Mouse (Mus musculus) intestine, postnatal 0 days (tissue): ENCODE measurements around the gene Mxd1. TPM values are rescaled to one million over a fixed set of nuclear protein-coding genes. Genes with fewer than 3 reads are reported as not detected.

Experiments
- ATAC-seq: fragments of 200-750 bp; cut with Nextera tagmentation; 2 replicates; pipeline ENCODE4 v1.8.0; 2017; ENCODE audit warnings: mild to moderate bottlenecking, moderate TSS enrichment, moderate library complexity
- H3K27ac ChIP-seq: fragments of 300-500 bp; sonication (generic); 2 replicates; pipeline ENCODE4 v1.5.1; 2014; ENCODE audit warnings: mild to moderate bottlenecking, low read depth, low read length, moderate library complexity
- H3K27me3 ChIP-seq: fragments of 300-500 bp; sonication (generic); replicated peaks from 2 replicates; pipeline ENCODE4 v1.6.1; 2014; ENCODE audit warnings: low read length, mixed read lengths; ENCODE audit not compliant: control insufficient read depth, insufficient read depth
- H3K36me3 ChIP-seq: fragments of 300-500 bp; sonication (generic); 2 replicates; pipeline ENCODE4 v1.6.1; 2014; ENCODE audit warnings: mild to moderate bottlenecking, moderate library complexity; ENCODE audit not compliant: control insufficient read depth, insufficient read depth
- H3K4me1 ChIP-seq: fragments of 300-500 bp; sonication (generic); replicated peaks from 2 replicates; pipeline ENCODE4 v1.6.1; 2014; ENCODE audit warnings: antibody characterized with exemption, low read length, mixed read lengths; ENCODE audit not compliant: control insufficient read depth, insufficient read depth
- H3K4me2 ChIP-seq: fragments of 300-500 bp; sonication (generic); replicated peaks from 2 replicates; pipeline ENCODE4 v1.6.1; 2014; ENCODE audit warnings: low read depth, mild to moderate bottlenecking, moderate library complexity
- H3K4me3 ChIP-seq: fragments of 300-500 bp; sonication (generic); 2 replicates; pipeline ENCODE4 v1.5.1; 2014; ENCODE audit warnings: low read depth, low read length
- H3K9ac ChIP-seq: fragments of 300-500 bp; sonication (generic); 2 replicates; pipeline ENCODE4 v1.6.1; 2014; ENCODE audit warnings: mild to moderate bottlenecking, low read depth, low read length
- H3K9me3 ChIP-seq: fragments of 300-500 bp; sonication (generic); 2 replicates; pipeline ENCODE4 v1.6.1; 2016; ENCODE audit warnings: mixed run types; ENCODE audit not compliant: control insufficient read depth
- CTCF ChIP-seq: sonication (generic); IDR thresholded peaks from 2 replicates; pipeline ENCODE4 v1.5.1; 2016; ENCODE audit warnings: low read depth, mild to moderate bottlenecking, control low read depth, antibody characterized with exemption, moderate library complexity
- WGBS: fragments of 180-500 bp; shearing (Covaris S2); extraction: QIAGEN DNeasy Blood & Tissue Kit; methylation state at CpG from one replicate; pipeline ENCODE4 v1.1.7; 2014; 5-methylcytosine and 5-hydroxymethylcytosine counted together
- polyA plus RNA-seq: library from polyadenylated mRNA; unstranded; fragments of >200 nt; fragmentation: Nextera tagmentation; extraction: Ambion mirVana; gene quantifications from 2 replicates; pipeline ENCODE4 v1.2.1, GENCODE M21; 2015

Gene Mxd1
- polyA plus RNA-seq, 1 experiment from 2014 or later, result 23.1 TPM

DNA sequence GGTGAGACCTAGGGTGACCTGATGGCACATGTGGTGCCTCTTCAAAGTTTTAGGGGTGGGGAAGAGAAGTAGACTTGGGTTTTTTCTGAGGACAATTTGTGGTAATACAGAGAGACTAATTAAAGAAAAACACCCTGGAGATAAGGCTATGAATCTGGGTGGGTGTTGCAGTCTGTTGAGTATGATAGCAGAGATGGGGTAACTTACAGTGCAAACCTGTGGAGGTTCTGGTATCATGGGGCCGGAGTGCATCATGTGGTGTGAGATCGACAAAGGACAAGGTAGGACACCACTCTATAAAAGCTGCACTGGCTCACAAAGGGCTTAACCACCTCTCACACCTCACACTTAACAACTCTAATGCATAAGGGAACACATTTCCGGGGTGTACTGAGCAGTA lies 20.7 kb upstream of the Mxd1 start:
- no peak for ATAC-seq
- Histone ChIP-seq H3K4me1 (no peaks in the 10 kb centered on the region), H3K27ac (no peak overlapping the region), H3K4me2 (no peak overlapping the region), H3K9me3 (no peaks in the 10 kb centered on the region), H3K4me3 (no peak overlapping the region), H3K27me3 (no peaks in the 10 kb centered on the region), H3K9ac (no peak overlapping the region), H3K36me3 (peaks cover 34% of the 10 kb centered on the region; the same call in 1 of the 2 replicates)
- 90% methylated on average over 3 of the region's 3 CpGs for WGBS
- no peak for TF ChIP-seq CTCF

DNA sequence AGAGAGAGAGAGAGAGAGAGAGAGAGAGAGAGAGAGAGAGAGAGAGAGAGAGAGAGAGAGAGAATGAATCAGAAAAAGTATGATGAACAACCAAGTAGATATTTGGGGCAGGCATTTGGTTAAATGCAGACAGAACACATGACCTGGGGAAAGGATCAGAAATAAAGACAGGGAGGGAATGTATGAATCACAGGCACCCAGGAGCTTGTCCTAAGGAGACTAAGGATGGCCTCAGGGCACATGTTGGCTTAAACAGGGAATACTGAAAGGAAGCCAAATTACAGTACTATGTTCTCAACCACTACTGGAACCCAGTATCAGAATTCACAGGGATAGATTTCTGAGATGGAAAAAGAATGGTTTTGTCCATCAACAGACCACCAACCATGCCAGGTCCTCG lies 18.0 kb upstream of the Mxd1 start:
- Histone ChIP-seq H3K9me3 (no peaks in the 10 kb centered on the region), H3K4me1 (no peaks in the 10 kb centered on the region), H3K27me3 (no peaks in the 10 kb centered on the region), H3K27ac (no peak overlapping the region), H3K4me2 (no peak overlapping the region), H3K9ac (no peak overlapping the region), H3K36me3 (peaks cover 30% of the 10 kb centered on the region), H3K4me3 (no peak overlapping the region)
- no peak for ATAC-seq
- TF ChIP-seq CTCF, result no peak
- 65% methylated on average over 1 of the region's 1 CpGs for WGBS

- Histone ChIP-seq H3K4me3 (peak overlapping the region; percentile 76), H3K27ac (peak overlapping the region; percentile 83; the same call in 1 of the 2 replicates), H3K27me3 (no peaks in the 10 kb centered on the region), H3K9ac (peak overlapping the region; percentile 82), H3K36me3 (peaks cover 29% of the 10 kb centered on the region), H3K4me1 (no peaks in the 10 kb centered on the region), H3K4me2 (peak overlapping the region; percentile 70), H3K9me3 (no peaks in the 10 kb centered on the region)
- WGBS, result 32% methylated on average over 12 of the region's 12 CpGs
- TF ChIP-seq CTCF, result no peak
- ATAC-seq, result no peak
Observed at GRCm38 (mm10) chr6:86684655-86685011, 15.7 kb upstream of the Mxd1 start.

GRCm38 (mm10) chr6:86683872-86684654 lies 15.1 kb upstream of the Mxd1 start, which contains the start of gene Snrnp27:
Gene Snrnp27 (minus strand): TSS chr6:86684522.
- H3K27ac ChIP-seq, result peak within 1 kb of the TSS; percentile 83
- H3K4me3 ChIP-seq, result peak within 1 kb of the TSS; percentile 76
- no peak for TF ChIP-seq CTCF
- ATAC-seq, result peak; percentile 97
- H3K36me3 ChIP-seq, result peaks cover 34% of the 10 kb centered on the region
- peak within 1 kb of the TSS; percentile 82 for H3K9ac ChIP-seq
- WGBS, result 1% methylated on average over 36 of the region's 36 CpGs
- H3K9me3 ChIP-seq, result no peaks in the 10 kb centered on the region
- H3K4me2 ChIP-seq, result peak within 1 kb of the TSS; percentile 70
- H3K27me3 ChIP-seq, result no peaks in the 10 kb centered on the region
- no peaks in the 10 kb centered on the region for H3K4me1 ChIP-seq

GRCm38 (mm10) chr6:86681289-86681688 lies 12.3 kb upstream of the Mxd1 start:
- 90% methylated on average over 3 of the region's 3 CpGs for WGBS

GRCm38 (mm10) chr6:86678341-86678740 lies 9.4 kb upstream of the Mxd1 start:
- H3K4me2 ChIP-seq, result no peak overlapping the region
- no peak overlapping the region for H3K27ac ChIP-seq
- no peak for ATAC-seq
- no peak overlapping the region for H3K9ac ChIP-seq
- no peaks in the 10 kb centered on the region for H3K9me3 ChIP-seq
- TF ChIP-seq CTCF, result no peak
- WGBS, result 67% methylated on average over 6 of the region's 6 CpGs
- H3K36me3 ChIP-seq, result peaks cover 73% of the 10 kb centered on the region
- no peaks in the 10 kb centered on the region for H3K27me3 ChIP-seq
- H3K4me3 ChIP-seq, result no peak overlapping the region
- H3K4me1 ChIP-seq, result no peaks in the 10 kb centered on the region

More at GRCm38 (mm10) chr6:86681289-86681688, 12.3 kb upstream of the Mxd1 start:
- Histone ChIP-seq H3K27me3 (no peaks in the 10 kb centered on the region), H3K4me1 (no peaks in the 10 kb centered on the region), H3K4me2 (no peak overlapping the region), H3K9ac (no peak overlapping the region), H3K36me3 (peaks cover 51% of the 10 kb centered on the region), H3K27ac (no peak overlapping the region), H3K4me3 (no peak overlapping the region), H3K9me3 (no peaks in the 10 kb centered on the region)
- no peak for TF ChIP-seq CTCF
- no peak for ATAC-seq
